Mouse (Mus musculus): ENCODE measurements around the gene Bean1.

GRCm38 (mm10) chr8:104217601-104218000, 47.4 kb downstream of the Bean1 start:
- TF ChIP-seq POLR2A (IDR thresholded peaks at IDR 0.05; ENCODE audit: low read depth, low read length) (no peak), CTCF (IDR thresholded peaks at IDR 0.05; ENCODE audit: extremely low read depth, insufficient read length, insufficient replicate concordance, low read depth, low read length) (no peak)

All from small intestine, adult 2 months (tissue).